ENCODE assay signal across 1 mouse cellular context in the genomic region with DNA sequence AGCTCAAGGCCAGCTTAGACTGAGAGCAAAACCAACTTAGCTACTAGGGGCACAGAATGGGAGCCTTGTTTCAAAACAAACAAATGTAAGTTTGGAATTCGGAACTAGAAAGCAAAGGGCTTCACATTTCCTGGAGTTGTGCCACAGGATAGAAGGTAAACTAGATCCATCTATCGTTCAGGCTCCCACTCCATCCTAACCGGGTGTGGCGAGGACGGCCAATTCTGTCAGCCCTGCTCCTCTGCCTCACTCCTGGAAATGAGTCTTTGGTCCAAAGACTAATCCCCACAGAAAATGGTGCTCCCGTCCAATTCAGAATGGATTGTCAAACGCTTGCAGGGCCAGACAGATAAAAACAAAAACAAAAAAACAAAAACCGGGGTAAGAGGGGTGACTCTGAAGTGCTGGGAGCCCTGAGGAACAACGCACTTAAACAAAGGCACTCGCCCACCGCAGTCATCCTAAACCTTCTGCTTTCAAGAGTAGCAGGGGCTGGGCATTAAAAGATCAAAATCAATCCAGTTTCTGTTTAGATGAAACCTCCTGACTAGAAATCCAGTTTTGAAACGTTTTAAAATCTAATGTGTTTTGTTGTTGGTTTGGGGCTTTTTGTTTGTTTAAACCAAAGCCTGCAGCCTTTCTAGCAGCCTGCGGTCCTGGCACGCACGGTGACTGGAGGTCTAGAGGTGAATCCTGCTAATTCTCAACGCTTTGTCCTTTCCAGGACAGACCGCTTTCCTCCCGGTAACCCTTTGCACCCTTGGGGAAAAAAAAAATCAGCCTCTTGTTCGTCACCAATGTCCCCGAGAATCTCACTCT.
TF ChIP-seq lines count a peak whose summit lies in the region.

No protein-coding gene starts in this region.

TF ChIP-seq in ES-E14, 5 proteins besides CTCF, POLR2A, EP300 and RAD21:
- TF ChIP-seq CHD2 (IDR thresholded peaks at IDR 0.05; ENCODE audit: low read depth, low read length) (no peak), HCFC1 (IDR thresholded peaks at IDR 0.05; ENCODE audit: borderline replicate concordance, insufficient read depth, low read length) (no peak), MAFK (IDR thresholded peaks at IDR 0.05; ENCODE audit: insufficient read depth, low read depth, low read length) (no peak), ZNF384 (IDR thresholded peaks at IDR 0.05; ENCODE audit: low read depth, low read length) (no peak), ZC3H11A (IDR thresholded peaks at IDR 0.05; ENCODE audit: borderline replicate concordance, low read depth, low read length) (no peak)
